ENCODE assay signal across 8 mouse cellular contexts in genomic region chr10:128892246-128892645, GRCm38 (mm10). TPM values are rescaled to one million over a fixed set of nuclear protein-coding genes. Genes with fewer than 3 reads are reported as not detected.
A peak's percentile ranks its signal among the peaks of the same experiment; 100 is the strongest.
DNase-seq lines count a peak whose midpoint lies in the region; ATAC-seq and TF ChIP-seq lines count a peak whose summit lies in the region.

No protein-coding gene starts in this region.

- no peak for DNase-seq in kidney, postnatal 14 days
- DNase-seq in induced T-regulatory cell, adult 2 months (ENCODE audit: low read depth): peak; percentile 60
- peak; percentile 37 for DNase-seq in neural tube, embryonic 11.5 days (ENCODE audit: low spot score)
- DNase-seq in layer of hippocampus, postnatal 14 days (ENCODE audit: low spot score in 2 of 2): no peak
- DNase-seq in yolk sac, embryonic 10.5 days (ENCODE audit: low spot score): no peak
- no peak for DNase-seq in urinary bladder, postnatal 4 days (ENCODE audit: low spot score in 2 of 2)

- no peak for TF ChIP-seq POLR2A in cortical plate, adult 2 months (IDR thresholded peaks at IDR 0.05; ENCODE audit: extremely low read depth, insufficient read depth, low read length)

- peaks cover 35% of the 10 kb centered on the region for H3K27me3 ChIP-seq in kidney, embryonic 15.5 days
- peaks cover 9% of the 10 kb centered on the region for H3K27me3 ChIP-seq in neural tube, embryonic 11.5 days (ENCODE audit: control insufficient read depth, insufficient read depth, low read length)

- no peaks in the 10 kb centered on the region for H3K9me3 ChIP-seq in kidney, embryonic 15.5 days (replicated peaks)
- no peaks in the 10 kb centered on the region for H3K9me3 ChIP-seq in neural tube, embryonic 11.5 days (ENCODE audit: control insufficient read depth, low read length)

- no peak for ATAC-seq in kidney, embryonic 15.5 days (replicated peaks; ENCODE audit: low FRiP score)
- no peak for ATAC-seq in neural tube, embryonic 11.5 days (ENCODE audit: insufficient read depth, low FRiP score, low TSS enrichment)

- TF ChIP-seq CTCF in cortical plate, adult 2 months (IDR thresholded peaks at IDR 0.05; ENCODE audit: extremely low read depth, insufficient read depth, low read length): no peak

- peaks cover 49% of the 10 kb centered on the region for H3K4me1 ChIP-seq in kidney, embryonic 15.5 days
- H3K4me1 ChIP-seq in cortical plate, adult 2 months (ENCODE audit: control insufficient read depth, insufficient read depth, low read length): no peaks in the 10 kb centered on the region
- H3K4me1 ChIP-seq in neural tube, embryonic 11.5 days (ENCODE audit: control insufficient read depth, insufficient read depth, low read length): peaks cover 16% of the 10 kb centered on the region

- H3K4me2 ChIP-seq in kidney, embryonic 15.5 days: peak overlapping the region; percentile 90
- peak overlapping the region; percentile 68 for H3K4me2 ChIP-seq in neural tube, embryonic 11.5 days (ENCODE audit: low read depth)

- H3K27ac ChIP-seq in kidney, embryonic 15.5 days: peak overlapping the region; percentile 95
- H3K27ac ChIP-seq in cortical plate, adult 2 months (ENCODE audit: insufficient read depth, low read length): no peak overlapping the region
- H3K27ac ChIP-seq in neural tube, embryonic 11.5 days (ENCODE audit: low read depth, low read length): peak overlapping the region; percentile 95

- H3K9ac ChIP-seq in kidney, embryonic 15.5 days: peak overlapping the region; percentile 90
- H3K9ac ChIP-seq in neural tube, embryonic 11.5 days (ENCODE audit: low read length): peak overlapping the region; percentile 84

- peaks cover 9% of the 10 kb centered on the region for H3K36me3 ChIP-seq in kidney, embryonic 15.5 days
- no peaks in the 10 kb centered on the region for H3K36me3 ChIP-seq in neural tube, embryonic 11.5 days (ENCODE audit: control insufficient read depth, insufficient read depth, low read length)

- WGBS in kidney, embryonic 15.5 days: 3% methylated on average over 9 of the region's 9 CpGs
- WGBS in neural tube, embryonic 11.5 days: 2% methylated on average over 9 of the region's 9 CpGs

- peak overlapping the region; percentile 81 for H3K4me3 ChIP-seq in kidney, embryonic 15.5 days (replicated peaks)
- H3K4me3 ChIP-seq in cortical plate, adult 2 months (ENCODE audit: insufficient read depth, low read length): peak overlapping the region; percentile 65
- H3K4me3 ChIP-seq in neural tube, embryonic 11.5 days (ENCODE audit: low read depth, low read length): peak overlapping the region; percentile 80

RNA-seq across cellular contexts. Expression of gene Gdf11, which starts 0.7 kb away (rescaled TPM):
- 7.2 and 8.7 TPM in 2 replicates for polyA plus RNA-seq in kidney, embryonic 15.5 days (2015; fragmentation: Nextera tagmentation; extraction: Ambion mirVana)
- 7.2 TPM in 2 replicates for polyA plus RNA-seq in cortical plate, adult 2 months (2012; rRNA removed)
- polyA plus RNA-seq in neural tube, embryonic 11.5 days (2014; fragmentation: Nextera tagmentation; extraction: Ambion mirVana): 16.4 and 17.7 TPM in 2 replicates
- 10 to 100 TPM; 23.3 to 26.4 TPM for total RNA-seq in layer of hippocampus, postnatal 14 days (2021)

RNA-seq across cellular contexts. Expression of gene Cd63, which starts 8.5 kb away (rescaled TPM):
- polyA plus RNA-seq in kidney, embryonic 15.5 days (2015; fragmentation: Nextera tagmentation; extraction: Ambion mirVana): 671 and 731 TPM in 2 replicates
- 76.2 and 79.5 TPM in 2 replicates for polyA plus RNA-seq in cortical plate, adult 2 months (2012; rRNA removed)
- polyA plus RNA-seq in neural tube, embryonic 11.5 days (2014; fragmentation: Nextera tagmentation; extraction: Ambion mirVana): 192 and 208 TPM in 2 replicates
- 10 to 100 TPM; 76.7 to 86.1 TPM for total RNA-seq in layer of hippocampus, postnatal 14 days (2021)

RNA-seq across cellular contexts. Expression of gene Rdh5, which starts 30.4 kb away (rescaled TPM):
- 15.3 and 18.8 TPM in 2 replicates for polyA plus RNA-seq in kidney, embryonic 15.5 days (2015; fragmentation: Nextera tagmentation; extraction: Ambion mirVana)
- 12.7 and 13.0 TPM in 2 replicates for polyA plus RNA-seq in cortical plate, adult 2 months (2012; rRNA removed)
- 10.7 and 11.2 TPM in 2 replicates for polyA plus RNA-seq in neural tube, embryonic 11.5 days (2014; fragmentation: Nextera tagmentation; extraction: Ambion mirVana)
- total RNA-seq in layer of hippocampus, postnatal 14 days (2021): 1 to 10 TPM; 8.1 to 8.8 TPM

RNA-seq across cellular contexts. Expression of gene Bloc1s1, which starts 31.6 kb away (rescaled TPM):
- polyA plus RNA-seq in kidney, embryonic 15.5 days (2015; fragmentation: Nextera tagmentation; extraction: Ambion mirVana): 220 and 231 TPM in 2 replicates
- 221 and 224 TPM in 2 replicates for polyA plus RNA-seq in cortical plate, adult 2 months (2012; rRNA removed)
- polyA plus RNA-seq in neural tube, embryonic 11.5 days (2014; fragmentation: Nextera tagmentation; extraction: Ambion mirVana): 215 and 227 TPM in 2 replicates
- total RNA-seq in layer of hippocampus, postnatal 14 days (2021): 10 to 100 TPM; 96.9 to 98.1 TPM

RNA-seq across cellular contexts. Expression of gene Itga7, which starts 41.4 kb away (rescaled TPM):
- polyA plus RNA-seq in kidney, embryonic 15.5 days (2015; fragmentation: Nextera tagmentation; extraction: Ambion mirVana): 3.6 and 4.2 TPM in 2 replicates
- 24.3 and 24.9 TPM in 2 replicates for polyA plus RNA-seq in cortical plate, adult 2 months (2012; rRNA removed)
- 4.2 and 4.5 TPM in 2 replicates for polyA plus RNA-seq in neural tube, embryonic 11.5 days (2014; fragmentation: Nextera tagmentation; extraction: Ambion mirVana)
- total RNA-seq in layer of hippocampus, postnatal 14 days (2021): 10 to 100 TPM; 28.1 to 28.5 TPM

Comparison
In these comparisons a context has a peak if more than half of its experiments do, and no peak if none do; other contexts are left out.
1. DNase-seq: peak in induced T-regulatory cell, adult 2 months (single experiment) and neural tube, embryonic 11.5 days (single experiment); none in kidney, postnatal 14 days (single experiment), layer of hippocampus, postnatal 14 days (0 of 2), yolk sac, embryonic 10.5 days (single experiment) and urinary bladder, postnatal 4 days (0 of 2).
2. Peak in every context shown above with its lines, with median percentiles within 50 percentile points of each other: H3K4me3 ChIP-seq.